Mouse (Mus musculus) cerebral cortex, adult 2 months (tissue): ENCODE data around the gene Nccrp1.

Source experiments
- WGBS: fragments of 180-500 bp; shearing (Covaris S2); methylation state at CpG from one replicate; pipeline ENCODE4 v1.1.7; 2018; 5-methylcytosine and 5-hydroxymethylcytosine counted together

The Nccrp1 gene

GRCm38 (mm10) chr7:28567539-28567938 lies 20.5 kb upstream of the Nccrp1 start:
- WGBS: 88% methylated on average over 4 of the region's 4 CpGs

- WGBS: 81% methylated on average over 5 of the region's 5 CpGs
Observed at GRCm38 (mm10) chr7:28565407-28565806, 18.4 kb upstream of the Nccrp1 start.

DNA sequence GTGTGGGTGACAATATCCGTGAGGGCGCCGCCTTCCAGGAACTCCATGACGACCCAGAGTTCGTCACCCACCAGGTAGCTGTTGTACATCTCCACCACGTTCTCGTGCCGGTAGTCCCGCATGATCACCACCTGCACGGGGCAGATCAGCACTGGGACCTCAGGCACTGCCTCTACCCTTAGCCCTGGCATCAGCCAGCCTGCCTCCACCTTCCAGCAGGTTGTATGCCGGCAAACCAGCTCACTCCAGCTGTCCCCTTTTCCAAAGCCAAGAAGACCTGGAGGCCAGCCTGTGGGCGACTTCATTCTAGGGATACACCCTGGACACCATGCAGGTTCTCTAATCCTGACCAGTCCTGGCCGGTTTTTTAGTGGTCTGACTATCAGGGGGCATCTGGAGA lies 15.9 kb upstream of the Nccrp1 start:
- WGBS: 95% methylated on average over 13 of the region's 13 CpGs

DNA sequence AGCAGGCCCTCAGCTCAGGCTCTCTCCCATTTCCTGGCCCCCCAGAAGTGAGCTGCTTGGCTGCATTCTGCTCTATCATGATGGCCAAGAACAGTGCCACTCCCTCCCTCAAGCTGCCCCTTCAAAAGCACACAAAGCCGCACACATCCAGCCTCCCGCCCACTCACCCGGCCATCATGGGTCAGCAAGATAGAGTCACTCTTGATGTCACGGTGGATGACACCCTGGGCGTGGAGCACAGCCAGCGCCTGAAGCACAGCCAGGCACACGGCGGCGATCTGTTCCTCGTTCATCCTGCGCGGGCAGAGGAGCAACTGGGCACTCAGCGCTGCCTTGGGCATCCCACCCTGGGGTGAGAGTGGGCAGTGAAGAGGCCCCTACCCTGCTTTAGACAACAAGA lies 15.3 kb upstream of the Nccrp1 start:
- WGBS: 78% methylated on average over 13 of the region's 13 CpGs

DNA sequence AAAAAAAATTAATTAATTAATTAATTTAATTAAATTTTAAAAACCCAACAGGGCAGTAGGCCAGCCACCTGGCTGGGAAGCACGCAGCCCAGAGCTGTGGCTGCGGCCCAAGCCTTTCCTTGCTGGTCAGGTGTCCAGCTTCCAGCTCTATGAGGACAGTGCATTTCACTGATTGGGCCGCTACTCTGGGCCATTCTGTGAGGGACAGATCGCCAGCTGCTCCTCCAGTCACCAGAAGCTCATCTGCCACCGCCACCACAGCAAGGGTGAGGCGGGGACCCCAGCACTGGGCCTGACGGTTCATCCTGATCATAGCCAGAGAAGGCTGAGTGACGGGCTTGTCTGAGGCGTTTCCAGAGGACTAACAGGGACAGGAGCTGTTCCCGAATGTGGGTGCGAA lies 14.9 kb upstream of the Nccrp1 start:
- WGBS: 85% methylated on average over 11 of the region's 11 CpGs

DNA sequence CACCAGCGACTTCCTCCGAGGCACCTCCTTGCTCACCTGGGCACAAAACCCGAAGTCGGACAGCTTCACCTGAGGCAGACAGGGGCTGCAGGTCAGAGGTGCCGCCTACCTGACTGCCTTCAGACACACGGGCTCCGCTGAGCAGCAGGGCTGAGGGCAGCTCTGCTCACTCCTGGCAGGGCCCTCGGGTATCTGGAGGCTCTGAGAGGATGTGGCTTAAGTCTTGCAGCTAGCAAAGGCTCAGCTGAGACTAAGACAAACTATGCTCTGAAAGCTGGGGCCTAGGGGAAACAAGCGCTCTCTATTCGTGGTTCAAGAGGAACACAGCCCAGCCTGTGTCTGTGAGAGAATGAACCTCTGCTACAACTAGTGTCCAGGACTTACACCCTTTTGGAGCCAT lies 13.8 kb upstream of the Nccrp1 start:
- 92% methylated on average over 10 of the region's 10 CpGs for WGBS

DNA sequence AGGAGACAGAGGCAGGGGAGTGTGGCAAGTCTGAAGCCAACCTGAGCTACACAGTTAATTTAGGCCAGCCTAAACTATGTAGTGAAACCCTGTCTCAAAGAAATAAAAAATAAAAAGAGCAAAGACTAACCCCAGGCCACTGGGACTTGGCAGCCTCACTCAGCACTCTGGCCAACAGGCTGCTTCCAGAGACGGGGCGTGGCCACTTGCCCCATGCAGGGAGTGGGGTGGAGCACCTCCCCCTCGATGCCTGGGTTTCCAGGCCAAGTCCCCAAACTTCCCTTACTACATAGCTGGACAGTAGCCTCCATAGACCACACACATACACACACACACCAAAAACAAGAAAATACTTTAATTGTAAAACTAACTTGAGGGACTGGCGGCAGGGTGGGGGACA lies 11.4 kb upstream of the Nccrp1 start:
- 48% methylated on average over 4 of the region's 4 CpGs for WGBS

- 86% methylated on average over 6 of the region's 6 CpGs for WGBS
Observed at GRCm38 (mm10) chr7:28557708-28558107, 10.7 kb upstream of the Nccrp1 start.

DNA sequence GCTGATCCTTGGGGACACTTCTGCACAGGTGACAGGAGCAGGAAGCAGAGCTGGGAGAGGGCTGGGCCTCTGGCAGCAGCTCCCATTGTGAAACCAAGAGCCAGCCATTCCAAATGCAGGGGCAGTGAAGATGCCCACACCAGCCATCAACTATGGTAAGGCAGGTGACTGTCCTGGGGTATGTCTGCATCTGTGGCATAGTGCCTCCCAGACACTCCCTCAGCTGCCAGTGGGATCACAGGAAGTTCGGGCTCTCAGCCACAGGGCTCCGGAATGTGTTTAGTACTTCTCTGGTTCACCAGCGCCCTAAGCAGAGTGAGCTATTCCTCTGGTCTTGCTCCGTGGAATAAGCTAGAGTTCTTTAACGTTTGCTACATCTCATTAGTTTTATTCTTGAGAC lies 10.0 kb upstream of the Nccrp1 start:
- WGBS: 71% methylated on average over 5 of the region's 5 CpGs

DNA sequence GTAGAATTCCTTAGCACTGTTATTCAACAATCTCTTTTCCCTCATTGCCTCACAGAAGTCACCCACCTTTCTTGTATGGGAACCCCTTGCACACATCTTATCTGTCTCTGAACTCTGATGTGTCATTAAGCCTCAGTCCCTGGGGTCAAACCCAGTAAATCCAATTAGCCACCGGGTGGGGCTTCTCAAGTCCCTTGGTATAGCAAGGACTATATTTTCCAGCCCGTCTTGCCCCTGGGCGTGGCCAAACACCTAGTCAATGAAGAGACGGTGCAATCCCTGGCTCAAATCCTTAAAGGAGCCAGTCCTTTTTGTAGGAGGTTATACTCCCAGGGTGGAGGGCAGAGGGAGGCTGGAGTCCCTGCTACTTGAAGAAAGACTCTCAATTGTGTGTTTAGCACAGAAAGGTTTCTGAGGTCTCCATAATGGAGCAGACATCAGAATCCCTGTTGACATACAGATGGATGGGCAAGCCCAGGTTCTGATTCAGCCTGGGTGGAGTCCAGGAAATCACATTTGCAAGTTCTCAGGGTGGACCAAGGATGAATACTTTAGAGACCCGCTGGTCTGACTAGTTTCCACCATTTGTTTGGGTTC lies 9.0 kb upstream of the Nccrp1 start:
- WGBS: 33% methylated on average over 5 of the region's 5 CpGs

DNA sequence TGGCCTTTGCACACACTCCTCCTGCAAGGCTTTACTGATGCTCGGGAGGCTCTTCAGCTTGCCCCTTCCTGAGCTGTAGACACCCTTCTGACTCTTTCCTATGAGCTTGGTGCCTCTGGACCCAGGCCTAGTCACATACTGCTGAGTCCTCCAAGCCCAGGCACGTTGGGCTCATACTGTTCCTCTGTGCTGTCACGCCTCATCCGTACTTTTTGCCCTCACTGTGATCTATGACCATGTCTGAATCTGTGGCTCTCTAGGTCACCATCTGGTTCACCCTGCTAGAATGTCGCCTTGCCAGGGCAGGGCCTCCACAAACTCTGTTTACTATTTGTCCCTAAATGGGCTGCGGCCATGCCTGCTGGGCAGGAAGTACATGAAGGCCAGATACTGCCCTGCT lies 6.0 kb upstream of the Nccrp1 start:
- WGBS: 88% methylated on average over 6 of the region's 6 CpGs

GRCm38 (mm10) chr7:28547628-28548027 lies 574 bp upstream of the Nccrp1 start:
- 68% methylated on average over 7 of the region's 7 CpGs for WGBS

DNA sequence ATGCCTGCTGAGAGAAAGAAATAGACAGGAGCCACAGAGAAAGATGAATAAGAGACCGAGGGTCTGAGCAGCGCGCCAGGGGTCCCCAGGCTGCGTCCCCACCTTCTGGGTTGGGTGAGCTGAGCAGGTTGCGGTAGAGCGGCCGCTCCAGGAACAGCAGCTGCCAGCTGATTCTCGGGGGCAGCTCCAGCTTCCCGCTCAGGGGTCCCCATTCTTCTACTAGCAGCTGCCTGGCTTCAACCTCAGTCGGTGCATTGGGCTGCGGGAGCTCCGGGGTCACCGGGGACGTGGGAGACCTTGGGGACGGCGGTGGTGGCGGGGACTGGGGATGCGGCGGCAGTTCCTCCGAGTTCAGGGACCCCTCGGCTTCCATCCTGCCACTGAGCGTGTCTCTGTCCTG lies 405 bp downstream of the Nccrp1 start:
- 1% methylated on average over 22 of the region's 22 CpGs for WGBS

- 62% methylated on average over 7 of the region's 7 CpGs for WGBS
Observed at GRCm38 (mm10) chr7:28545891-28546210, 1.2 kb downstream of the Nccrp1 start.

DNA sequence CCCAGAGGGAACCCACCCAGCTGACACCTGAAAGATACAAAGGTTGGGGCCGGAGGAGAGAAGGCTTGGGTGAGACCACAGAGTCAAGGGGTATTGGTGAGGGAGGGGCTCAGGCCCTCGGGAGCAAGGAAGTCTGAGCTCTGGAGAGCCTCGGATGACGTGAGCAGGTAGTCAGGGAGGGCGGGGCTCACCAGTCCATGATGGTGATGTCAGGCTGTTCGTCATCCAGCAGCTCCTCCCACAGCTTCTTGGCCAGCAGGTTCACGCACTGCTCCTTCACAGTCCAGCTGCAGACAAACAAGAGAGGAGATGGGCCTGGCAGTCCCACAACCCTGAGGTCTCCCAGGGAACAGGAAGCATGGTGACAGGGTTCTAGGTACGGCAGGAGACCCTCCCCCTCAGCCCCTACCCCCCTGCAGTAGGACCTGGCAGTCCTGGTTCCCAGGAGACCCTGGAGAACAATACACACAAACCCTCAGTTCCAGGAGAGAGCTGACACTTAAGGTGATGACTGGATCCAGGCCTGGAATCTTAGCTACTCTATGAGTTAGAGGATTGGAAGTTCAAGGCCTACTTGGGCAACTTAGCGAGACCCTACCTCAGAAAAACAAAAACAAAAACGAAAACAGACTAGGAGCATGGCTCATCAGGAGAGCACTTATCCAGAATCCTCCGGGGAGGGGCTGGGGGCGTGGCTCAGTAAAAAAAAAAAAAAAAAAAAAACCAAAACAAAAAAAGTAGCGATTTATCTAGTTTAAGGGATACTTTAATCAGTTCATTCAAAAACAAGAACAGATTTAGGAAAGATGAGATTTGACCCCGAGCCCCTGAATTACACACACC lies 1.8 kb downstream of the Nccrp1 start:
- 52% methylated on average over 14 of the region's 14 CpGs for WGBS

GRCm38 (mm10) chr7:28544051-28544601 lies 2.9 kb downstream of the Nccrp1 start:
- 13% methylated on average over 27 of the region's 27 CpGs for WGBS

DNA sequence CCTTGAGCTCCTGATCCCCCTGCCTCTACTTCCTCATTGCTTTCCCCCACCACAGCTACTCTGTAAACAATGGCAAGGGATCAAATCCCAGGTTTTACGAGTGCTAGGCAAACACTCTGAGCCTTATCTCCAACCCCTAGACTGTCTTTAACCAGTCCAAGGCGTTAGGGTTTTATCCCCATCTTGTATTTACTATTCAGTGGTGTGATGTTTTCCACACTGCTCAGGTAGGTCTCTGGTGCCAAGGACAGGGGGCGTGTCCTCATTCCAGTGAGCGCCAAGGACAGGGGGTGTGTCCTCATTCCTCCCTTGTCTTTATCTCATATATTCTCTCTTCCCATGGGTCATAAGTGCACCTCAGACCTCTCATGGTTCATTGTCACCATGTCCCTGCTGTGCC lies 6.5 kb downstream of the Nccrp1 start, which contains the start of gene Sycn:
Gene Sycn, plus strand, starts transcription at position 360 of the 400 bp plus-strand sequence.
- WGBS: 83% methylated on average over 4 of the region's 4 CpGs

DNA sequence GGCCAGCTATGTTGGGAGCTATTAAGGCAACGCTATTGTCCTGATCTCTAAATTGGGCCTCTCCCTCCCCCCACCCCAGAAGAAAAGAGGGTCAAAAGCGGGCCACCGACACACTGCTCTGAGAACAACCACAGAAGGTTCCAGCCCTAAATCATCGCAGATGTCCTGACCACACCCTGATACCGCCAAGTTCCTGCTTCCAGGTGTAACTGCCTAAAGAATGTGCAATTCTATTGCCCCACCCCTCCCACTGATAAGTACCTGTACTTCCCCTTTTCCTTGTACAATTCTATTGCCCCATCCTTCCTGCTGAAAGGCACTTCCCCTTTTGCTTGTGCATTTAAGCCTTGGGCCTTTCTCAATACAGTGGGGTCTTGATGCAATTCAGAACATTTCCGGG lies 8.2 kb downstream of the Nccrp1 start:
- WGBS: 95% methylated on average over 6 of the region's 6 CpGs

- 80% methylated on average over 8 of the region's 8 CpGs for WGBS
Observed at GRCm38 (mm10) chr7:28532005-28532404, 15.0 kb downstream of the Nccrp1 start.

GRCm38 (mm10) chr7:28527922-28528719 lies 18.9 kb downstream of the Nccrp1 start:
- WGBS: 11% methylated on average over 19 of the region's 19 CpGs

GRCm38 (mm10) chr7:28522536-28522935 lies 24.5 kb downstream of the Nccrp1 start, which contains the start of gene Ifnl3:
Ifnl3 (plus strand) TSS chr7:28522836.
- 84% methylated on average over 5 of the region's 6 CpGs for WGBS

DNA sequence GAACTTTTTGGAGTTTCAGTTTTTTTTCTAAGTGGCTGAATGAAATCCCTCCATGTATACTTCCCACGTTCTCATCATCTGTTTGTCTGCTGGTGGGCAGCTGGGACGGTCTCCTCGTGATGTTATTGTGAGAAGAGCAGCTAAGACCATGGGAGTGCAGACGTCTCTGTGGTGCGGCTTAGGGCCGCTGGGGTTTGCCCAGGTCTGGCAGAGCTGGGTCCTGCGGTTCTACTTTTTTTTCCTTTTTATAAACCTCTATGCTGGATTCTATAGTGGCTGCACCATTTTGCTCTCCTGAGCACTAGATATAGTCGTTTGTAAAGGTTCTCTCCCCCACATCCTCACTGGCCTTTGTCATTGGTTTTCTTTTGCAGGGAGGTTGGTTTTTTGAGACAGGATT lies 35.6 kb downstream of the Nccrp1 start:
- 67% methylated on average over 8 of the region's 8 CpGs for WGBS
